Mouse (Mus musculus) liver, adult 2 months (tissue): ENCODE results near the gene Myo1g.

ENCODE experiments used
- CTCF ChIP-seq: fragments of 200-500 bp; IDR thresholded peaks from 2 replicates; pipeline ENCODE4 v1.5.1; 2011; ENCODE audit warnings: low read depth, low read length, control low read depth
- POLR2A ChIP-seq: fragments of 200-500 bp; IDR thresholded peaks from 2 replicates; pipeline ENCODE4 v1.6.1; 2011; ENCODE audit warnings: low read length, control low read depth; ENCODE audit not compliant: insufficient read depth; ENCODE audit errors: extremely low read depth

GRCm38 (mm10) chr11:6474874-6475731 is 45.7 kb downstream of the Myo1g start:
- TF ChIP-seq CTCF (no peak), POLR2A (no peak)
